Mouse (Mus musculus) CH12.LX (cell line): ENCODE results near the gene S100a16.

Source experiments
- CHD2 ChIP-seq: IDR thresholded peaks from 2 replicates; pipeline ENCODE4 v1.6.1; 2011; ENCODE audit warnings: low read length, improper control_type of control experiment
- JUND ChIP-seq: conservative IDR thresholded peaks from 2 replicates; pipeline ENCODE4 v1.6.1; 2011; ENCODE audit warnings: low read depth, low read length, improper control_type of control experiment
- POLR2A ChIP-seq: IDR thresholded peaks from 2 replicates; pipeline ENCODE4 v1.6.1; 2011; ENCODE audit warnings: low read depth, mild to moderate bottlenecking, improper control_type of control experiment, low read length
- USF1 ChIP-seq: IDR thresholded peaks from 2 replicates; pipeline ENCODE4 v1.6.1; 2014; ENCODE audit warnings: low read depth, mild to moderate bottlenecking, inconsistent platforms, low read length, improper control_type of control experiment
- ZC3H11A ChIP-seq: IDR thresholded peaks from 2 replicates; pipeline ENCODE4 v1.6.1; 2012; ENCODE audit warnings: low read depth, mild to moderate bottlenecking, inconsistent platforms, low read length, improper control_type of control experiment

DNA sequence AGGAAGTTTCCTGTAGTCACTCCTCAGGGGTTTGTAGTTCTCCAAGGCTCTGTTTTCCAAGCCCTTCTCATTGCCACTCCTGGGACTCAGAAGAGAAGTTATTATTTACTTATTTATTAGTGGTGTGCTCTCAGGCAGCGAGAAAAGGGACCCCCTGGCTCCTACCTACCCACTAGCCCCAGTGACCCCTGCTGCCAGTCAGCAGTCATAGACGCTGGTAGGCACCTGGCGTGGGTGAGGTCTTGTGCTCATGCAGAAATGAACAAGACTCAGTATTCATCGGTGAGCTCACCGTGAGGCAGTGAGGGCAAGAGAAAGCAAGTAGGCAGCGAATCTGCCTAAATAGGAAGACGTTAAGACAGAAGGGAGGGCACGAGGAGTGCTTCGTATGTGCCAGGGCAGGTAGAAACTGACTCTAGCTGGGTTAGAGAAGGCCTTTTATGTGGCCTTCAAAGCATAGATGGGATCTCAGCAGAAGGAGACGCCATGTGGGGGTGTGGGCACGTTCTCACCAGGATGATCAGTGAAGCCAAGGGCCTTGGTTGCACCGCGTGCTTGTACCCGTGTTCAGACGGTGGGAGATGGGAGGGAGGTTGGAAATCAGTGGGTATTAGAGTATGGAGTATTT is 49.1 kb downstream of the S100a16 start:
- TF ChIP-seq JUND (no peak), POLR2A (no peak), USF1 (no peak), CHD2 (no peak), ZC3H11A (no peak)
